ENCODE assay signal across 9 mouse cellular contexts in the genomic region with DNA sequence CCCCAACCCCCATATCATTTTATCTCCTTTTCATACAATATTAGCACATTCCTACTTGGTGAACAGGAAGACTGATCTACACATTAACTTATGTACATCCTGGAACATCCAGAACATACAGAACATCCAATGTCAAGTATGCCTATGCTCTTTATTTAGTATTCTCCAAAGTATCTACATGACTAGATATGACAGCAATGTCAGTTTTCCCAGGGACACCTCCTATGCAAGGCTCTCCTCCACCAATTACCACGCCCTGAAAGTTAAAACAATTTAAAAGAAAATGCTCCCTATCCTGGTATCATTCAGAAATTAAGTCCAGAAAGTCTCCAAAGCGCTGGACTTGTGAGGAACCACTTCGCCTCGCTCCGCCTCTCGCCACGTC. TPM values are rescaled to one million over a fixed set of nuclear protein-coding genes. Genes with fewer than 3 reads are reported as not detected.
DNase-seq lines count a peak whose midpoint lies in the region; ATAC-seq and TF ChIP-seq lines count a peak whose summit lies in the region.
"Had no signal": no experiment of that assay in that cellular context is flagged by ENCODE, and none has a peak within 500 bp of the region (broad histone marks: within the 10 kb centered on the region; RNA-seq: fewer than 3 reads in every experiment).

No protein-coding gene starts in this region.

- peaks cover 9% of the 10 kb centered on the region for H3K4me1 ChIP-seq in neural tube, embryonic 11.5 days (ENCODE audit: control insufficient read depth, insufficient read depth, low read length)
- H3K4me1 ChIP-seq in liver, embryonic 15.5 days (replicated peaks) = peaks cover 21% of the 10 kb centered on the region
- H3K4me1 ChIP-seq in stomach, postnatal 0 days (replicated peaks; ENCODE audit: control insufficient read depth, insufficient read depth) = no peaks in the 10 kb centered on the region

- ATAC-seq in cerebellum, adult (ENCODE audit: insufficient number of reproducible peaks, low FRiP score, low TSS enrichment) = peak; percentile 11; the same call in 1 of the 2 replicates
- ATAC-seq in neural tube, embryonic 11.5 days (ENCODE audit: insufficient read depth, low FRiP score, low TSS enrichment) = no peak
- ATAC-seq in liver, embryonic 15.5 days (ENCODE audit: insufficient read depth) = no peak
- no peak for ATAC-seq in stomach, postnatal 0 days (ENCODE audit: low FRiP score, low TSS enrichment)

- peak overlapping the region; percentile 31; the same call in 1 of the 2 replicates for H3K4me2 ChIP-seq in neural tube, embryonic 11.5 days (ENCODE audit: low read depth)
- peak overlapping the region; percentile 74 for H3K4me2 ChIP-seq in liver, embryonic 15.5 days
- peak overlapping the region; percentile 94 for H3K4me2 ChIP-seq in stomach, postnatal 0 days (replicated peaks; ENCODE audit: low read depth)

- H3K27ac ChIP-seq in neural tube, embryonic 11.5 days (ENCODE audit: low read depth, low read length) = no peak overlapping the region
- 0 out of 2 replicates have a peak overlapping the region, but pooled peaks have one; percentile 39 for H3K27ac ChIP-seq in liver, embryonic 15.5 days (replicated peaks)
- H3K27ac ChIP-seq in stomach, postnatal 0 days (replicated peaks) = no peak overlapping the region

- no peak for TF ChIP-seq EP300 in stomach, postnatal 0 days (optimal IDR thresholded peaks at IDR 0.05)

- 3% methylated on average over 7 of the region's 7 CpGs for WGBS in neural tube, embryonic 11.5 days
- WGBS in liver, embryonic 15.5 days (ENCODE audit: insufficient replicate concordance) = 2% methylated on average over 7 of the region's 7 CpGs
- WGBS in stomach, postnatal 0 days = 2% methylated on average over 7 of the region's 7 CpGs

- H3K27me3 ChIP-seq in neural tube, embryonic 11.5 days (ENCODE audit: control insufficient read depth, insufficient read depth, low read length) = no peaks in the 10 kb centered on the region
- H3K27me3 ChIP-seq in liver, embryonic 15.5 days = no peaks in the 10 kb centered on the region
- H3K27me3 ChIP-seq in stomach, postnatal 0 days (ENCODE audit: control insufficient read depth, insufficient read depth, low read length) = no peaks in the 10 kb centered on the region

- no peak for DNase-seq in cerebellum, adult 9-10 months
- no peak for DNase-seq in neural tube, embryonic 11.5 days (ENCODE audit: low spot score)
- DNase-seq in neural tube, embryonic 10.5 days (ENCODE audit: extremely low spot score, low spot score) = no peak
- DNase-seq in stomach, postnatal 0 days (ENCODE audit: low spot score) = no peak
- DNase-seq in kidney, adult 8-10 months = no peak
- no peak for DNase-seq in left cerebral cortex, adult 18-20 months (ENCODE audit: low spot score in 2 of 2)

- TF ChIP-seq CTCF in stomach, postnatal 0 days (IDR thresholded peaks at IDR 0.05; ENCODE audit: low read depth) = no peak

- no peak overlapping the region for H3K9ac ChIP-seq in neural tube, embryonic 11.5 days (ENCODE audit: low read length)
- no peak overlapping the region for H3K9ac ChIP-seq in liver, embryonic 15.5 days
- no peak overlapping the region for H3K9ac ChIP-seq in stomach, postnatal 0 days (ENCODE audit: low read length)

- no peaks in the 10 kb centered on the region for H3K36me3 ChIP-seq in neural tube, embryonic 11.5 days (ENCODE audit: control insufficient read depth, insufficient read depth, low read length)
- peaks cover 21% of the 10 kb centered on the region for H3K36me3 ChIP-seq in liver, embryonic 15.5 days (replicated peaks)
- H3K36me3 ChIP-seq in stomach, postnatal 0 days (ENCODE audit: control insufficient read depth, insufficient read depth, low read length) = peaks cover 4% of the 10 kb centered on the region

- H3K4me3 ChIP-seq in neural tube, embryonic 11.5 days (ENCODE audit: low read depth, low read length) = peak overlapping the region; percentile 70; the same call in 1 of the 2 replicates
- H3K4me3 ChIP-seq in liver, embryonic 15.5 days (replicated peaks) = peak overlapping the region; percentile 79
- peak overlapping the region; percentile 82; the same call in 1 of the 2 replicates for H3K4me3 ChIP-seq in stomach, postnatal 0 days (ENCODE audit: low read depth, low read length)

- H3K9me3 ChIP-seq in neural tube, embryonic 11.5 days (ENCODE audit: control insufficient read depth, low read length) = no peaks in the 10 kb centered on the region
- no peaks in the 10 kb centered on the region for H3K9me3 ChIP-seq in liver, embryonic 15.5 days (replicated peaks)
- no peaks in the 10 kb centered on the region for H3K9me3 ChIP-seq in stomach, postnatal 0 days (ENCODE audit: control insufficient read depth, low read length)

RNA-seq across cellular contexts. Expression of a gene that starts 0.4 kb away (rescaled TPM):
- polyA plus RNA-seq in neural tube, embryonic 11.5 days (2014; fragmentation: Nextera tagmentation; extraction: Ambion mirVana) = 38.2 and 41.7 TPM in 2 replicates
- 91.3 and 108 TPM in 2 replicates for polyA plus RNA-seq in liver, embryonic 15.5 days (2015; fragmentation: Nextera tagmentation; extraction: Ambion mirVana)
- polyA plus RNA-seq in stomach, postnatal 0 days (2015; fragmentation: Nextera tagmentation; extraction: Ambion mirVana) = 25.0 and 30.3 TPM in 2 replicates
- total RNA-seq in left cerebral cortex, adult 18-20 months (2021) = 1 to 10 TPM; 1.0 to 1.2 TPM
- total RNA-seq: gastrocnemius, adult 8-10 months had no signal

RNA-seq across cellular contexts. Expression of a gene that starts 28.2 kb away (rescaled TPM):
- polyA plus RNA-seq in neural tube, embryonic 11.5 days (2014; fragmentation: Nextera tagmentation; extraction: Ambion mirVana) = 218 and 224 TPM in 2 replicates
- polyA plus RNA-seq in liver, embryonic 15.5 days (2015; fragmentation: Nextera tagmentation; extraction: Ambion mirVana) = 79.4 and 80.0 TPM in 2 replicates
- 135 and 141 TPM in 2 replicates for polyA plus RNA-seq in stomach, postnatal 0 days (2015; fragmentation: Nextera tagmentation; extraction: Ambion mirVana)
- 10 to 100 TPM; 88.2 to 91.3 TPM for total RNA-seq in left cerebral cortex, adult 18-20 months (2021)

Comparison
In these comparisons a context has a peak if more than half of its experiments do, and no peak if none do; other contexts are left out.
1. H3K4me2 ChIP-seq: peak in every context shown above with its lines; median percentile 94 in stomach, postnatal 0 days; 74 in liver, embryonic 15.5 days; 31 in neural tube, embryonic 11.5 days.